Mouse (Mus musculus): ENCODE data around the gene Fam228a.

DNA sequence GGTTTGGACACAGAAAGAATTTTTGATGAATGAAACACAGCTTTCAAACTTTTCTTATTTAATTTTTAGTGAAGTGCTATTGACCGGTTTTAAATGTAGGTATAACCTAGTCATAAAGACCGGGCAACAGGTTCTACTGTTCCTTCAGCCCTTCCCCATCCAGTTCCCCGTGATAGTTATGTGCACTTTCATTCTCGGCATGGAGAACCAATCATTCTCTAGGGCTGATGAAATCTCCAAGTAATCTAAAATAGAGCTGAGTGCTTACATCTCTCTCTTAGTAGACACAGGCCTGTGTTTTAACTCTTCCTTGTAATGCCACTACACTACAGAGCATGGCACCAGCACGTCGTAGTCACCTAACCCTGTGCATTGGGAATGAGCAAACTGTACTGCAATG lies 39.5 kb upstream of the Fam228a start:
- TF ChIP-seq CTCF (IDR thresholded peaks at IDR 0.05; ENCODE audit: extremely low read depth, insufficient read depth, insufficient read length, insufficient replicate concordance) (no peak), POLR2A (IDR thresholded peaks at IDR 0.05; ENCODE audit: low read depth, low read length) (no peak)

Measured in spleen, adult 2 months (tissue).